ENCODE assay signal across 8 mouse cellular contexts in the genomic region with DNA sequence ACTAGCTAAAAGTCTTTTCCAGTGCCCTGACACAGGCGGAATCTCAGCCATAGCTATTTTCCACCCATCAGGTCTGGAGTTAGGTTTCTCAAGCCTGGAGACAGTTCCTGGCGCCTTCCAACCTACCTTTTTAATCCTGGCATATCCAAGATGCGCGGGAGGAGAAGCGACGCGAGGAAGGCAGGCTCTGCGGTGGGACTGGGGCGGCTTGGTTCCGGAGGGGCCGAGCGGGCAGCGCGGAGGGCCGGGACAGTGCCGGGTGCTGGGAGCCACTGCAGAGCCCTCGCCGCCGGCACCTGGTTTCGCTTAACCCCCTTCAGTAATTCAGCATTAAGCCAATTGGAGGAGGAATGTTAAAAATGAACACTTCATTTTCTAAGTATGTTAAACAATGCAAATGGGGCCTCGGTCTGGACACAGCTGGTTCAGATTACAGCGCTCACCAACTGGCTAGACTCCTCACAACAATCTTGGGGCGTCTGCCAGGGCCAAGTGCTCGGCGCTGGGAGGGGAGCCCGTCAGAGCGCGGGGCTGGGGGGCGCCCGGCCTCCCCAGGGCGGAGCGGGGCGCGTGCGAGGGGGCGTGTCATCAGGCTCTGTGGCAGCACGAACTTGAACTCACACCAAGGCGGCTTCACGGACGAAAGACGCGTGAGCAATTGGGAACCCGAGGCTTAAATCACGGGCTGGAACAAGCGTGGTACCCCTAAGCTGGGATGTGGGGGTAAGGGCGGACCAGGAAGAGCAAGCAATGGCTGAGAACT. TPM values are rescaled to one million over a fixed set of nuclear protein-coding genes. Genes with fewer than 3 reads are reported as not detected.
DNase-seq lines count a peak whose midpoint lies in the region; ATAC-seq lines count a peak whose summit lies in the region.

A gene (minus strand): TSS at position 448 of the 763 bp plus-strand sequence.

- no peaks in the 10 kb centered on the region for H3K9me3 ChIP-seq in embryonic facial prominence, embryonic 11.5 days (replicated peaks; ENCODE audit: control insufficient read depth, low read length)
- no peaks in the 10 kb centered on the region for H3K9me3 ChIP-seq in heart, embryonic 10.5 days
- H3K9me3 ChIP-seq in neural tube, embryonic 15.5 days (replicated peaks): no peaks in the 10 kb centered on the region

- ATAC-seq in embryonic facial prominence, embryonic 11.5 days (replicated peaks; ENCODE audit: insufficient number of reproducible peaks, low FRiP score, low TSS enrichment, low read depth): peak; percentile 94
- ATAC-seq in neural tube, embryonic 15.5 days (ENCODE audit: low FRiP score): peak; percentile 69; the same call in 1 of the 2 replicates

- WGBS in embryonic facial prominence, embryonic 11.5 days: under 1% methylated on average over 46 of the region's 46 CpGs
- 1% methylated on average over 46 of the region's 46 CpGs for WGBS in heart, embryonic 10.5 days
- under 1% methylated on average over 46 of the region's 46 CpGs for WGBS in neural tube, embryonic 15.5 days

- H3K36me3 ChIP-seq in embryonic facial prominence, embryonic 11.5 days (replicated peaks; ENCODE audit: control insufficient read depth, insufficient read depth, low read depth, low read length): no peaks in the 10 kb centered on the region
- no peaks in the 10 kb centered on the region for H3K36me3 ChIP-seq in heart, embryonic 10.5 days
- no peaks in the 10 kb centered on the region for H3K36me3 ChIP-seq in neural tube, embryonic 15.5 days

- H3K27me3 ChIP-seq in embryonic facial prominence, embryonic 11.5 days (ENCODE audit: control insufficient read depth, insufficient read depth, low read length): no peaks in the 10 kb centered on the region
- peaks cover 30% of the 10 kb centered on the region; the same call in 1 of the 2 replicates for H3K27me3 ChIP-seq in heart, embryonic 10.5 days (ENCODE audit: insufficient read depth, poor library complexity, severe bottlenecking)
- H3K27me3 ChIP-seq in neural tube, embryonic 15.5 days (replicated peaks): peaks cover 12% of the 10 kb centered on the region; the same call in 1 of the 2 replicates

- peak in 1 of 2 experiments; percentile 67 for DNase-seq in left cerebral cortex, postnatal 10 days (ENCODE audit: extremely low spot score in 1 of 2, low spot score in 2 of 2)
- no peak for DNase-seq in left cerebral cortex, adult 11 months (ENCODE audit: low spot score)
- peak; percentile 88 for DNase-seq in embryonic facial prominence, embryonic 11.5 days (ENCODE audit: low spot score)
- DNase-seq in heart, embryonic 10.5 days (ENCODE audit: low spot score): no peak
- DNase-seq in kidney, adult 8-10 months: peak; percentile 40 to 53
- DNase-seq in lung, adult 18-20 months: peak; percentile 74 to 77
- peak; percentile 47 to 58 for DNase-seq in urinary bladder, postnatal 36 days (ENCODE audit: low spot score in 2 of 2)

- peak within 1 kb of the TSS; percentile 51 for H3K9ac ChIP-seq in embryonic facial prominence, embryonic 11.5 days (replicated peaks; ENCODE audit: low read length)
- H3K9ac ChIP-seq in neural tube, embryonic 15.5 days (replicated peaks): peak within 1 kb of the TSS; percentile 43

- peak within 1 kb of the TSS; percentile 81 for H3K4me2 ChIP-seq in embryonic facial prominence, embryonic 11.5 days (ENCODE audit: low read depth, low read length)
- peak within 1 kb of the TSS; percentile 99 for H3K4me2 ChIP-seq in neural tube, embryonic 15.5 days

- peak within 1 kb of the TSS; percentile 71 for H3K27ac ChIP-seq in embryonic facial prominence, embryonic 11.5 days (replicated peaks; ENCODE audit: low read depth, low read length)
- peak within 1 kb of the TSS; percentile 81 for H3K27ac ChIP-seq in heart, embryonic 10.5 days
- no peak within 1 kb of the TSS for H3K27ac ChIP-seq in neural tube, embryonic 15.5 days (replicated peaks)

- intact Hi-C loops in left cerebral cortex, postnatal 10 days (cut with DNase I): no loop called here

- 0 out of 2 replicates have a peak, but pooled peaks cover 2% of the 10 kb centered on the region for H3K4me1 ChIP-seq in embryonic facial prominence, embryonic 11.5 days (ENCODE audit: control insufficient read depth, insufficient read depth, low read length)
- H3K4me1 ChIP-seq in heart, embryonic 10.5 days: peaks cover 15% of the 10 kb centered on the region
- peaks cover 16% of the 10 kb centered on the region for H3K4me1 ChIP-seq in neural tube, embryonic 15.5 days

- peak within 1 kb of the TSS; percentile 41 for H3K4me3 ChIP-seq in embryonic facial prominence, embryonic 11.5 days (ENCODE audit: low read depth, low read length)
- H3K4me3 ChIP-seq in heart, embryonic 10.5 days: peak within 1 kb of the TSS; percentile 71
- peak within 1 kb of the TSS; percentile 53 for H3K4me3 ChIP-seq in neural tube, embryonic 15.5 days (replicated peaks)

RNA-seq across cellular contexts. Expression of the gene that starts here (rescaled TPM):
- 10 to 100 TPM; 10.9 to 13.2 TPM for total RNA-seq in left cerebral cortex, postnatal 10 days (2021)
- polyA plus RNA-seq in embryonic facial prominence, embryonic 11.5 days (2014; fragmentation: Nextera tagmentation; extraction: Ambion mirVana): 28.7 and 31.2 TPM in 2 replicates
- polyA plus RNA-seq in heart, embryonic 10.5 days (2016; fragmentation: Nextera tagmentation; extraction: Ambion mirVana): 4.1 and 7.9 TPM in 2 replicates
- polyA plus RNA-seq in neural tube, embryonic 15.5 days (2015; fragmentation: Nextera tagmentation; extraction: Ambion mirVana): 17.2 and 32.3 TPM in 2 replicates

Comparison
In these comparisons a context has a peak if more than half of its experiments do, and no peak if none do; other contexts are left out.
1. DNase-seq: peak in embryonic facial prominence, embryonic 11.5 days (single experiment), kidney, adult 8-10 months (2 of 2), lung, adult 18-20 months (2 of 2) and urinary bladder, postnatal 36 days (2 of 2); none in left cerebral cortex, adult 11 months (single experiment) and heart, embryonic 10.5 days (single experiment).
2. Peak in every context shown above with its lines, with median percentiles within 50 percentile points of each other: H3K4me3 ChIP-seq.